Mouse (Mus musculus) liver, adult 2 months (tissue): Measurements from ENCODE around the gene Nrg3. TPM values are rescaled to one million over a fixed set of nuclear protein-coding genes. Genes with fewer than 3 reads are reported as not detected.
A peak's percentile ranks its signal among the peaks of the same experiment; 100 is the strongest.

Experiments used
- DNase-seq: peaks from one replicate; pipeline ENCODE4 v3.0.0-alpha.2; 2011; ENCODE audit warnings: low read depth, low spot score; ENCODE audit errors: extremely low read depth
- H3K27ac ChIP-seq: fragments of 200-500 bp; replicated peaks from 2 replicates; pipeline ENCODE4 v1.5.1; 2012; ENCODE audit warnings: low read depth, mild to moderate bottlenecking, control low read depth, inconsistent platforms, low read length; ENCODE audit not compliant: insufficient read depth
- H3K27me3 ChIP-seq: fragments of 200-500 bp; 2 replicates; pipeline ENCODE4 v1.6.1; 2012; ENCODE audit warnings: mild to moderate bottlenecking, moderate library complexity, low read length, inconsistent platforms; ENCODE audit not compliant: control insufficient read depth, insufficient read depth
- H3K36me3 ChIP-seq: fragments of 200-500 bp; 2 replicates; pipeline ENCODE4 v1.6.1; 2012; ENCODE audit warnings: low read length, inconsistent platforms; ENCODE audit not compliant: control insufficient read depth, insufficient read depth
- H3K4me1 ChIP-seq: fragments of 200-500 bp; 2 replicates; pipeline ENCODE4 v1.6.1; 2011; ENCODE audit warnings: low read length; ENCODE audit not compliant: control insufficient read depth, insufficient read depth
- H3K4me3 ChIP-seq: fragments of 200-500 bp; 2 replicates; pipeline ENCODE4 v1.5.1; 2011; ENCODE audit warnings: low read depth, mild to moderate bottlenecking, control low read depth, low read length, moderate library complexity; ENCODE audit not compliant: insufficient read depth
- H3K79me2 ChIP-seq: fragments of 200-500 bp; 2 replicates; pipeline ENCODE4 v1.6.1; 2012; ENCODE audit warnings: inconsistent platforms, mild to moderate bottlenecking, low read length, moderate library complexity; ENCODE audit not compliant: control insufficient read depth, insufficient read depth
- H3K9ac ChIP-seq: fragments of 200-500 bp; 2 replicates; pipeline ENCODE4 v1.6.1; 2012; ENCODE audit warnings: low read depth, mild to moderate bottlenecking, control low read depth, inconsistent platforms, low read length
- CTCF ChIP-seq: fragments of 200-500 bp; IDR thresholded peaks from 2 replicates; pipeline ENCODE4 v1.5.1; 2011; ENCODE audit warnings: low read depth, low read length, control low read depth
- POLR2A ChIP-seq: fragments of 200-500 bp; IDR thresholded peaks from 2 replicates; pipeline ENCODE4 v1.6.1; 2011; ENCODE audit warnings: low read length, control low read depth; ENCODE audit not compliant: insufficient read depth; ENCODE audit errors: extremely low read depth
- WGBS: fragments of 180-500 bp; shearing (Covaris S2); methylation state at CpG from one replicate; pipeline ENCODE4 v1.1.7; 2018; 5-methylcytosine and 5-hydroxymethylcytosine counted together
- polyA plus RNA-seq: library from polyadenylated mRNA; depleted of rRNA; stranded (reverse); fragments of >200 nt; gene quantifications from 2 replicates; pipeline ENCODE4 v1.2.3, GENCODE M21; 2012
- total RNA-seq: library from RNA; depleted of rRNA; stranded (reverse); fragments of >200 nt; gene quantifications from 2 replicates; pipeline ENCODE4 v1.2.3, GENCODE M21; 2014

Gene Nrg3
- total and polyA plus RNA-seq, 2 experiments, result not detected

- no peak for DNase-seq
- Histone ChIP-seq H3K9ac (no peak overlapping the region), H3K36me3 (no peaks in the 10 kb centered on the region), H3K4me3 (no peak overlapping the region), H3K27ac (no peak overlapping the region), H3K27me3 (no peaks in the 10 kb centered on the region), H3K79me2 (no peaks in the 10 kb centered on the region), H3K4me1 (no peaks in the 10 kb centered on the region)
- no peak for TF ChIP-seq CTCF
- no peak for TF ChIP-seq POLR2A
- WGBS, result 69% methylated on average over 9 of the region's 9 CpGs
Observed at GRCm38 (mm10) chr14:38702596-38703393, 770.1 kb downstream of the Nrg3 start.

- WGBS, result 30% methylated on average over 1 of the region's 1 CpGs
Observed at GRCm38 (mm10) chr14:38701413-38701812, 771.5 kb downstream of the Nrg3 start.

GRCm38 (mm10) chr14:38700972-38701371 is 771.9 kb downstream of the Nrg3 start:
- H3K27ac ChIP-seq, result no peak overlapping the region
- TF ChIP-seq CTCF, result no peak
- no peaks in the 10 kb centered on the region for H3K79me2 ChIP-seq
- no peak overlapping the region for H3K9ac ChIP-seq
- no peak for DNase-seq
- WGBS, result 80% methylated on average over 3 of the region's 3 CpGs
- no peaks in the 10 kb centered on the region for H3K27me3 ChIP-seq
- no peak overlapping the region for H3K4me3 ChIP-seq
- H3K36me3 ChIP-seq, result no peaks in the 10 kb centered on the region
- no peaks in the 10 kb centered on the region for H3K4me1 ChIP-seq

More at GRCm38 (mm10) chr14:38701413-38701812, 771.5 kb downstream of the Nrg3 start:
- H3K4me1 ChIP-seq, result no peaks in the 10 kb centered on the region
- H3K4me3 ChIP-seq, result no peak overlapping the region
- H3K36me3 ChIP-seq, result no peaks in the 10 kb centered on the region
- no peaks in the 10 kb centered on the region for H3K27me3 ChIP-seq
- no peak overlapping the region for H3K27ac ChIP-seq
- H3K9ac ChIP-seq, result no peak overlapping the region
- no peak for DNase-seq
- TF ChIP-seq CTCF, result no peak
- H3K79me2 ChIP-seq, result no peaks in the 10 kb centered on the region

- H3K9ac ChIP-seq, result no peak overlapping the region
- TF ChIP-seq POLR2A (no peak), CTCF (no peak)
- H3K27ac ChIP-seq, result no peak overlapping the region
- peak; percentile 57 for DNase-seq
- WGBS, result 35% methylated on average over 1 of the region's 1 CpGs
- H3K4me1 ChIP-seq, result no peaks in the 10 kb centered on the region; the same call in 1 of the 2 replicates
- no peaks in the 10 kb centered on the region for H3K79me2 ChIP-seq
- H3K4me3 ChIP-seq, result no peak overlapping the region
- H3K36me3 ChIP-seq, result no peaks in the 10 kb centered on the region
- H3K27me3 ChIP-seq, result no peaks in the 10 kb centered on the region
Observed at GRCm38 (mm10) chr14:38659973-38660372, 812.9 kb downstream of the Nrg3 start.

GRCm38 (mm10) chr14:38637070-38637469 is 835.8 kb downstream of the Nrg3 start:
- 66% methylated on average over 3 of the region's 3 CpGs for WGBS
- no peaks in the 10 kb centered on the region for H3K27me3 ChIP-seq
- no peak overlapping the region for H3K4me3 ChIP-seq
- H3K79me2 ChIP-seq, result no peaks in the 10 kb centered on the region
- no peak for TF ChIP-seq POLR2A
- no peak for TF ChIP-seq CTCF
- DNase-seq, result no peak
- H3K36me3 ChIP-seq, result no peaks in the 10 kb centered on the region
- H3K27ac ChIP-seq, result no peak overlapping the region
- no peak overlapping the region for H3K9ac ChIP-seq
- no peaks in the 10 kb centered on the region for H3K4me1 ChIP-seq

- no peak overlapping the region for H3K27ac ChIP-seq
- H3K79me2 ChIP-seq, result no peaks in the 10 kb centered on the region
- no peaks in the 10 kb centered on the region for H3K27me3 ChIP-seq
- H3K36me3 ChIP-seq, result no peaks in the 10 kb centered on the region
- H3K9ac ChIP-seq, result no peak overlapping the region
- H3K4me1 ChIP-seq, result no peaks in the 10 kb centered on the region
- DNase-seq, result no peak
- WGBS, result 85% methylated on average over 3 of the region's 3 CpGs
- H3K4me3 ChIP-seq, result no peak overlapping the region
- TF ChIP-seq CTCF (no peak), POLR2A (no peak)
Observed at GRCm38 (mm10) chr14:38630114-38630513, 842.8 kb downstream of the Nrg3 start.
